Mouse (Mus musculus) embryo, embryonic 11.5 days (tissue): ENCODE results near the gene Senp2.
"Not testable (repeated sequence)": the region's sequence is repeated elsewhere in the genome, so short reads cannot be mapped to it uniquely, and the experiment has no call there.

Experiments
- DNase-seq: peaks from one replicate; pipeline ENCODE4 v3.0.0-alpha.2; 2012; ENCODE audit warnings: low read depth, low spot score

The Senp2 gene

GRCm38 (mm10) chr16:22009099-22009584 is at the start of gene Senp2:
Gene Senp2 (plus strand): TSS chr16:22009484.
- DNase-seq = peak; percentile 100

DNA sequence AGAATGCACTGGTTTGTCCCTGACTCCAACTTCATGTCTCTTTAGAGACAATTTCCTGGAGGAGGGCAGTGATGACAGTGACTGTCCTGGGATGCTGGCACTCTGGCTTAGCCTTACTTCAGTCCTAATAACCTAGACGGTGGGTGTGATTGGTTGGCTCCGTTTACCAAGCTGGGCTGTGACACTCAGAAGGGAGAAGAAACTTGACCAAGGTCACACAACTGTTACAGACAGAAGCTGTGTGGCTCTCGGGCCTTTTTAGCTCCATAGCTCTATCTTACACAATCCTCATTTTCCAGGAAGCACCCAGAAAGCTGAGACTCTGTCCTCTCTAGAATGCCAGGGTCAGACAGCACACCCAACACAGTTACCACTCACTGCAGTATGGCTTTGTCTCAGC is 43.7 kb upstream of the Senp2 start:
- DNase-seq = no peak

- no peak for DNase-seq
Measured at GRCm38 (mm10) chr16:21969874-21970273, 39.4 kb upstream of the Senp2 start.

DNA sequence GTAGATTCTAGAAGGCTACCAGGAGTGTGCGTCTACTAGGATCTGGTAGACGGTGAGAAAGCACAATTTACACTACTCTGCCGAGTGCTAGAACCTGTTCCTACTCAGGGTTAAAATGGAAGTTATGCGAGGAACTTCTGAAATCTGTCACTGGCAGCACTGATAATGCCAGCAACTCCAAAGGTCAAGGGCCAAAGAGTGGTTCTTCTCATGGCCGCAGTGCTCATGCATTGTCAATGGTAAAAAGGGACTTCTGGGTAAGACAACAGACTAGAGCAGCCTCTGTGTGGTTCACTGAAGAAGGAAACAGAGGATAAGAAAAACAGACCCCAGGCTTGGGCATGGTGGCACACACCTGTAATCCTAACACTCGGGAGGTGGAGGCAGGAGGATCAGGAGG is 38.7 kb upstream of the Senp2 start:
- DNase-seq = no peak

GRCm38 (mm10) chr16:21971446-21971845 is 37.8 kb upstream of the Senp2 start:
- no peak for DNase-seq

GRCm38 (mm10) chr16:21976203-21976602 is 33.1 kb upstream of the Senp2 start:
- no peak for DNase-seq

GRCm38 (mm10) chr16:21977347-21977746 is 31.9 kb upstream of the Senp2 start:
- DNase-seq = no peak

DNA sequence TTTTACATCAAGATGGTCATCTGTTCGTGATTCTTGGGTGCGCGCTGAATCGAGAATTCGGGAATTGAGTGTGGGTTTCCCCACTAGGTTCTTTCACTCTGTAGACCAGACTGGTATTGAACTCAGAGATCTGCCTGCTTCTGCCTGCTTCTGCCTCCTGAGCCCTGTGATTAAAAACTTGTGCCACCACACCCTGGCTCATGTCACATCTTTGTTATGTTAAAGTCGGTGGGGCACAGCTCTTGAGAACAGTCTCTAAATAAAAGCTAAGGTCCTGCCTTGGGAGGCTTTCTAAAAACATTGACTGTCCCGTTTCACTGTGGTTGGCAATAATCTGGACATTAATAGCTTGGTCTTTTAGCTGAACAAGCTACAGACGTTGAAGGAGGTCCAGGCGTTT is 26.1 kb upstream of the Senp2 start:
- no peak for DNase-seq

DNA sequence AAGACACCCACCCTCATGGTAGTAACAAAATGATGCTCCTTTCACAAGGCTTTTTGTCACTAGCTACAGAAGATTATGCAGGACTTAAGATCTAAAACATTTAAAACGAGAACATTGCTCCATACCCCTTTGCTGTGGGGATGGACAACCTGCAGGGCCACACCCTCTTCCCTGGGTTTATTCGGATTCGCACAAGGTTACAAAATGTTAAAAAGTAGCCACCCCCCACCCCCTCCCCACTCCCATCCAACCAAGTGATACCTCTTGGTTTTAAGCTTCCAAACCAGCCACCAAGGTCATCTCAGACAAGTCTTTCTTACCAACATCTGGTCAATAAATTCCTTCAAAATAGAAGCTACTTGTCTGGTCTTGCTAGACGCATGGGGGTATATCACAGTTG is 25.7 kb upstream of the Senp2 start:
- DNase-seq = no peak

GRCm38 (mm10) chr16:21984091-21984490 is 25.2 kb upstream of the Senp2 start:
- no peak for DNase-seq

DNA sequence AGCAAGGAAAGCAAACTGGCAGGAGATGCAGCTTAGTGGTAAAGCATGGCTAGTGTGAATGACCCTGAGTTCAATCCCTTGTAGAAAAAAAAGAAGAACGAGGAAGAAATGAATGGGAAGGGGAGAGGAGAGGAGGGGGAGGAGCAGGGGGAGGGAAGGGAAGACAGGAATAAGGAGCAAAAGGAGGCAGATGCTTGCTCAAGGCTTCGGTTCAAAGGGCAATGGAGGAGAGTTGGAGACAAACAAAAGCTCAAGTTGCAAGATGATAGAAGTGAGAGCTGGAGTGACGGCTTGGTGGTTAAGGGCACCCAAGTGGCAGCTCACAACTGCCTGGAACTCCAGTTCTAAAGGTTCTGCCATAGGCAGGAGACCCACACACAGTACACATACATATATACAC is 23.1 kb upstream of the Senp2 start:
- no peak for DNase-seq

DNA sequence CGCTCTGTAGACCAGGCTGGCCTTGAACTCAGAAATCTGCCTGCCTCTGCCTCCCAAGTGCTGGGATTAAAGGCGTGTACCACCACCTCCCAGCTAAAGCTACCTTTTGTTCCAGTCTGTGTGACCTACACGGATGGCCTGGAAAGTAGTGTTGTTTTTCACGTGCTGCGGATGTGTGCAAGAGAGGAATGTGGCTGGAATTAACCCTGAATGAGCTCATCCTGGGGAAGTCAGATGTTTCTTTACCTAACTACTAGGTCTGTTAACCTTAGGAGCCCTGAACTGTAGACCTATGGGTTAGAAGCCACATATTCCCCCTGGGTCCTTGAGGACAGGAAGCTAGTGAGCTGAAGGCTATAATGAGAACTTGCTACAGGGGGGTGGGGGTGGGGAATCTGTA is 21.3 kb upstream of the Senp2 start:
- DNase-seq = no peak

DNA sequence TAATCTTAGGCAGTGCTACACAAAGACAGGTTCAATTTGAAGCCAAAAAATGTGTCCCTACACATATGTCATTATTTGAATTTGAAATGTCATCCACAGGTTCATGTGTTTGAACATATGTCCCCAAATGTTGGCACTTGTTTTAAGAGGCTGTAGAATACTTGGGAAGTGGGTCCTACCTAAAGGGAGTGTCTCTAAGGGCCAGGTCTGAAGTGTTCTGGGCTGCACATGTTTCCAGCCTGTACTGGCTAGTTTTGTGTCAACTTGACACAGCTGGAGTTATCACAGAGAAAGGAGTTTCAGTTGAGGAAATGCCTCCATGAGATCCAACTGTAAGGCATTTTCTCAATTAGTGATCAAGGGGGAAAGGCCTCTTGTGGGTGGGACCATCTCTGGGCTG is 18.4 kb upstream of the Senp2 start:
- DNase-seq = not testable (repeated sequence)

DNA sequence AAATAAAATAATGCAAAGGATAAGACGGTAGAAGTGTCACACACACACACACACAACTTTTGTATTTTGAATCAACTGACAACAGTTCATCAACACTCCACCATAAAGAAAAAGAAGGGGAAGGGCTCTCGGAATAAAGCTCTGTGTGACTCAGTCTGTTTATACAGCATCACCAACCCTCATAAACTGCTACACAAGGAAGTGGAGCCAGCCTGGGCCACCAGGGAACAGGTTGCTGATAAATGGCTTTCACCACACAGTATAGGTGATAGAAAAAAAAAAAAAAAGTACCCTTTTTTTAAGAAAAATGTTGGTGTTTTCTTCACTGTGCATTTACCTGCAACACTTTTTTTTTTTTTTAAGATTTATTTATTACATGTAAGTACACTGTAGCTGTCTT is 17.5 kb upstream of the Senp2 start:
- DNase-seq = no peak

- DNase-seq = no peak
Measured at GRCm38 (mm10) chr16:21995304-21995703, 14.0 kb upstream of the Senp2 start, which contains the start of gene Liph. Gene Liph (minus strand): TSS chr16:21995663.

- no peak for DNase-seq
Measured at GRCm38 (mm10) chr16:21996402-21996801, 12.9 kb upstream of the Senp2 start.

- DNase-seq = no peak
Measured at GRCm38 (mm10) chr16:21996881-21997641, 12.2 kb upstream of the Senp2 start.

GRCm38 (mm10) chr16:21998061-21998460 is 11.2 kb upstream of the Senp2 start:
- DNase-seq = no peak

DNA sequence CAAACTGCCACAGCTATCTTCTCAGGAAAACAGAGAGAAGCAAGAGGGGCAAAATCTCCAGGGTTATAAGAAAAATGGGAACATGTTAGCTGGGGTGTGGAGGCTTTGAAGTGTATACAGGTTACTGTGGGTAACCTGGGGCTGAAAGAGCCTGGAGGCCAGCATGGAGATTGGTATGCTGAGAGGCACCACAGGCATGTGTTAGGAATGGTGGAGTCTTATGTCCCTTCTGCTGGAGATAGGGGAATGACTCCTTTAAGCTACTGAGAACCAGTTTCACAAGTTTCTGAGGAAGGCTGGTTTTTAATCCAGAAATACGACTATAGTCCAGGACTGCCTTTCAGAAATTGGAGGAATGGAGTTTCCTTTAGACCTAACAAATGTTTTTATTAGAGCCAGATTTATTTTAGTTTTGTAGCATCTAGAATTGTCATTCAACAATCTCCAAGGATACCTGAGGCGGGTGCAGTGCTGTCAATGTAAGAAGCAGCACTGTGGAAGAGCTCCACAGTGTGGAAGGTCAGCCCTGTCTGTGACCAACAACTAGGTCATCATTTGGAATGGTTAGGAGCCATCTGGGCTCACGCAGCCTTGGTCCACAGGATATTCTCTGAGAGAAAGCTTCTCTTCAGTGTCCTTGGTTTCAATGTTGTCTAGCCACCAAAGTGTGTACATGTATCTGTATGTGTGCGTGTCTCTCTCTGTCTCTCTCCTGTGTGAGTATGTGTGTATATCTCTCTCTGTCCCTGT is 9.2 kb upstream of the Senp2 start:
- DNase-seq = no peak

DNA sequence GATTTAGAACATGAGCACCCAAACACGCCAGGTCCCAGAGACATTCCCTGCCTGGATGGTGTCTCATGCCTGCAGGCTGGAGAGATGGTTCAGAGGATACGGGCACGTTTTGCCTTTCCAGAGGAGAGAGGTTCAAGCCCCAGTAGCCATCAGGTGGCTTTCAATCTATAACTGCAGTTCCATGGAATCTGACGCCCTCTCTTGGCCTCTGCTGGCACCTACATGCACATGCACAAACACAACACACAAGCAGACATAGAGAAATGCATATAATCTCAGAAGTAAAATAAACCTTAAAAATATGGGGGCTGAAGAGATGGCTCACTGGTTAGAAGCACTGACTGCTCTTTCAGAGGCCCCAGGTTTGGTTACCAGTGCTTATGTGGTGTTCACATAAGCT is 8.1 kb upstream of the Senp2 start:
- DNase-seq = no peak

- DNase-seq = no peak
Measured at GRCm38 (mm10) chr16:22001606-22002005, 7.7 kb upstream of the Senp2 start.

GRCm38 (mm10) chr16:22009596-22009995 is 312 bp downstream of the Senp2 start:
- no peak for DNase-seq

DNA sequence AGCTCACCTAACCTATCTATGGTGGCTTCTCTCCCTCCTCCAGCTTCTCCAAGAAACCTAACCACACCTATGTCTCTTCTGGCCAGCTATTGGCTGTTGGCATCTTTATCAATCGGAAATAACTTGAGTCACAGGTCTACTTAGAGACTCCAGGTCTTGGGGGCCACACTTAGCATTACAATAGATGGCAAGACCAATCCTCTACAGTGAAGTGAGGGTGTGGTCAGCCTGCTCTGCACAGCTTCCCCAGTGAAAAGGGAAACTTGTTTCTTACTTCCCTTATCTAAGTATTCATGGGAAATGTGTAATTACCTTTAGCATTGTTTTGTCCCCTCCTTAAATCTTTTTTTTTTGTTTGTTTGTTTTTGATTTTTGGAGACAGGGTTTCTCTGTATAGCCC is 6.3 kb downstream of the Senp2 start:
- no peak for DNase-seq
